Mouse (Mus musculus) lung, postnatal 0 days (tissue): ENCODE results near the gene Pdlim7.

Experiments used
- CTCF ChIP-seq: IDR thresholded peaks from 2 replicates; pipeline ENCODE4 v1.5.1; 2016; ENCODE audit warnings: antibody characterized with exemption, mild to moderate bottlenecking
- EP300 ChIP-seq: IDR thresholded peaks from 2 replicates; pipeline ENCODE4 v1.6.1; 2016; ENCODE audit warnings: antibody characterized with exemption, mild to moderate bottlenecking, control low read depth

GRCm38 (mm10) chr13:55465830-55466440, 47.5 kb downstream of the Pdlim7 start:
- TF ChIP-seq CTCF: no peak
- TF ChIP-seq EP300: no peak
